Mouse (Mus musculus) v-Abl transformed pro-B cells (cell line): ENCODE data around the gene Arl2bp.

ENCODE experiments used
- in situ Hi-C, 2 experiments: fragments of 400-800 bp; cut with MboI; formaldehyde crosslinking; loops; one replicate each; pipeline ENCODE4 v1.15.1; 2025; ENCODE audit not compliant: unreplicated experiment in 2 of 2

Gene Arl2bp

GRCm38 (mm10) chr8:94694701-94695100 lies 28.3 kb downstream of the Arl2bp start:
- in situ Hi-C loops, result loop anchor here (10.0 kb wide), 3 partner anchors 170 to 360 kb away; no protein-coding TSS in a partner anchor

GRCm38 (mm10) chr8:94695341-94695993 lies 29.1 kb downstream of the Arl2bp start:
- in situ Hi-C loops, result loop anchor here (10.0 kb wide), 3 partner anchors 171 to 361 kb away; no protein-coding TSS in a partner anchor

- in situ Hi-C loops, result loop anchor here (10.0 kb wide), 3 partner anchors 171 to 361 kb away; no protein-coding TSS in a partner anchor
These were observed 29.6 kb downstream of the Arl2bp start, which contains the start of gene Pllp for GRCm38 (mm10) chr8:94695994-94696384. Gene Pllp, minus strand, starts transcription at chr8:94696278.

GRCm38 (mm10) chr8:94696566-94696965 lies 30.2 kb downstream of the Arl2bp start:
- in situ Hi-C loops, result loop anchor here (10.0 kb wide), 3 partner anchors 172 to 362 kb away; no protein-coding TSS in a partner anchor

- in situ Hi-C loops, result loop anchor here (10.0 kb wide), 3 partner anchors 173 to 363 kb away; no protein-coding TSS in a partner anchor
These were observed 31.6 kb downstream of the Arl2bp start for GRCm38 (mm10) chr8:94697956-94698355.

- in situ Hi-C loops, result loop anchor here (10.0 kb wide), 3 partner anchors 175 to 365 kb away; no protein-coding TSS in a partner anchor
These were observed 33.0 kb downstream of the Arl2bp start for GRCm38 (mm10) chr8:94699366-94699765.

GRCm38 (mm10) chr8:94700421-94700935 lies 34.1 kb downstream of the Arl2bp start:
- in situ Hi-C loops, result loop anchor here (5.0 kb wide), 5 partner anchors 108 to 373 kb away; partner anchors contain the start of gene Slc12a3 (in 1 of the 2)

GRCm38 (mm10) chr8:94702156-94702555 lies 35.8 kb downstream of the Arl2bp start:
- in situ Hi-C loops, result loop anchor here (5.0 kb wide), 5 partner anchors 110 to 375 kb away; partner anchors contain the start of gene Slc12a3 (in 1 of the 2)

- in situ Hi-C loops, result loop anchor here (5.0 kb wide), 5 partner anchors 111 to 376 kb away; partner anchors contain the start of gene Slc12a3 (in 1 of the 2)
These were observed 36.7 kb downstream of the Arl2bp start for GRCm38 (mm10) chr8:94702844-94703813.

GRCm38 (mm10) chr8:94703972-94704668 lies 37.7 kb downstream of the Arl2bp start:
- in situ Hi-C loops, result loop anchor here (5.0 kb wide), 5 partner anchors 112 to 377 kb away; partner anchors contain the start of gene Slc12a3 (in 1 of the 2)

- in situ Hi-C loops, result loop anchor here (5.0 kb wide), 5 partner anchors 112 to 377 kb away; partner anchors contain the start of gene Slc12a3 (in 1 of the 2)
These were observed 38.2 kb downstream of the Arl2bp start for GRCm38 (mm10) chr8:94704669-94704984.

GRCm38 (mm10) chr8:94705581-94706245 lies 39.3 kb downstream of the Arl2bp start:
- in situ Hi-C loops, result loop anchor here in 1 of 2 experiments (5.0 kb wide), 1 partner anchor 107 kb away; the partner anchor contains the start of gene Ccl17

- in situ Hi-C loops, result loop anchor here in 1 of 2 experiments (5.0 kb wide), 1 partner anchor 105 kb away; the partner anchor contains the start of gene Ccl17
These were observed 40.5 kb downstream of the Arl2bp start for GRCm38 (mm10) chr8:94706732-94707395.

GRCm38 (mm10) chr8:94710336-94710735 lies 43.9 kb downstream of the Arl2bp start:
- in situ Hi-C loops, result no loop called here

- in situ Hi-C loops, result no loop called here
These were observed 44.8 kb downstream of the Arl2bp start for GRCm38 (mm10) chr8:94711160-94711718.

GRCm38 (mm10) chr8:94714556-94714955 lies 48.2 kb downstream of the Arl2bp start:
- in situ Hi-C loops, result no loop called here

GRCm38 (mm10) chr8:94715871-94716270 lies 49.5 kb downstream of the Arl2bp start:
- in situ Hi-C loops, result no loop called here

- in situ Hi-C loops, result no loop called here
These were observed 50.4 kb downstream of the Arl2bp start for GRCm38 (mm10) chr8:94716841-94717240.
